Mouse (Mus musculus) lung, postnatal 0 days (tissue): ENCODE results near the gene Gm26965.

Experiments used
- CTCF ChIP-seq: IDR thresholded peaks from 2 replicates; pipeline ENCODE4 v1.5.1; 2016; ENCODE audit warnings: antibody characterized with exemption, mild to moderate bottlenecking
- EP300 ChIP-seq: IDR thresholded peaks from 2 replicates; pipeline ENCODE4 v1.6.1; 2016; ENCODE audit warnings: antibody characterized with exemption, mild to moderate bottlenecking, control low read depth

- TF ChIP-seq EP300 (no peak), CTCF (no peak)
Measured at GRCm38 (mm10) chr13:67484424-67484811, 41.5 kb downstream of the Gm26965 start.
